Mouse (Mus musculus) small intestine, adult 2 months (tissue): ENCODE results near the gene Psmg1. TPM values are rescaled to one million over a fixed set of nuclear protein-coding genes. Genes with fewer than 3 reads are reported as not detected.
"Not testable (repeated sequence)": the region's sequence is repeated elsewhere in the genome, so short reads cannot be mapped to it uniquely, and the experiment has no call there.

Source experiments
- H3K27ac ChIP-seq: fragments of 200-500 bp; 2 replicates; pipeline ENCODE4 v1.5.1; 2012; ENCODE audit warnings: low read depth, low read length, control low read depth, inconsistent platforms; ENCODE audit not compliant: insufficient read depth
- H3K27me3 ChIP-seq: fragments of 200-500 bp; 2 replicates; pipeline ENCODE4 v1.6.1; 2012; ENCODE audit warnings: mild to moderate bottlenecking, moderate library complexity, low read length, inconsistent platforms; ENCODE audit not compliant: control insufficient read depth, insufficient read depth
- H3K36me3 ChIP-seq: fragments of 200-500 bp; 2 replicates; pipeline ENCODE4 v1.6.1; 2012; ENCODE audit warnings: mild to moderate bottlenecking, low read length, control low read depth, inconsistent platforms; ENCODE audit not compliant: control insufficient read depth, insufficient read depth
- H3K4me1 ChIP-seq: fragments of 200-500 bp; 2 replicates; pipeline ENCODE4 v1.6.1; 2012; ENCODE audit warnings: low read length, inconsistent platforms, mixed read lengths; ENCODE audit not compliant: control insufficient read depth, insufficient read depth, insufficient read length
- H3K4me3 ChIP-seq: fragments of 200-500 bp; 2 replicates; pipeline ENCODE4 v1.5.1; 2012; ENCODE audit warnings: low read depth, mild to moderate bottlenecking, control low read depth, inconsistent platforms, low read length, moderate library complexity
- CTCF ChIP-seq: fragments of 200-500 bp; IDR thresholded peaks from 2 replicates; pipeline ENCODE4 v1.5.1; 2012; ENCODE audit warnings: low read depth, mild to moderate bottlenecking, control low read depth, inconsistent platforms, low read length, moderate library complexity, mixed read lengths; ENCODE audit not compliant: insufficient replicate concordance, insufficient read length; ENCODE audit errors: extremely low read depth
- POLR2A ChIP-seq: fragments of 200-500 bp; IDR thresholded peaks from 2 replicates; pipeline ENCODE4 v1.6.1; 2012; ENCODE audit warnings: low read depth, mild to moderate bottlenecking, control low read depth, inconsistent platforms, low read length, moderate library complexity
- WGBS: fragments of 180-500 bp; shearing (Covaris S2); methylation state at CpG from one replicate; pipeline ENCODE4 v1.1.7; 2018; 5-methylcytosine and 5-hydroxymethylcytosine counted together
- polyA plus RNA-seq: library from polyadenylated mRNA; depleted of rRNA; stranded (reverse); fragments of >200 nt; gene quantifications from 2 replicates; pipeline ENCODE4 v1.2.3, GENCODE M21; 2012

Psmg1 gene
- polyA plus RNA-seq, 1 experiment, result 4.4 TPM

DNA sequence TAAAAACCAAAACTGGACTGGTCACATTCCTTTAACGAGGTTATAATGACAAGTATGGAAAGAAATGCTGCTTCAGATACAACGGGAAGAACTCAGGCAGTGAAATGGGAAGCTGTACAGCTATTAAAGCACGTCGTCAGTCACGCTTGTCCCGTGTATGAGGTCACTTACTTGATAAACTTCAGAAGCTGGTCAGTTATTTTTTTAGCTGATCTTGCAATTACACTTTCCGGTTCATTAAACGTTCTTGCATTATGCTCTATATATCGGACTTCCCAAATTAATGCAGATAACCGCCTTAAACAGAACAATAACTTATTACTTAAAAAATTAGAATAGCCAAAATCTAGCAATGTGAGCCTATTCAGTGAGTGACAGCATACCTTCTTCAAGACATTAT, 30.3 kb upstream of the Psmg1 start:
- H3K4me1 ChIP-seq, result no peaks in the 10 kb centered on the region
- peaks cover 73% of the 10 kb centered on the region for H3K36me3 ChIP-seq
- WGBS, result 91% methylated on average over 10 of the region's 10 CpGs
- H3K27ac ChIP-seq, result no peak overlapping the region
- no peak overlapping the region for H3K4me3 ChIP-seq
- no peaks in the 10 kb centered on the region for H3K27me3 ChIP-seq
- TF ChIP-seq CTCF (no peak), POLR2A (no peak)

DNA sequence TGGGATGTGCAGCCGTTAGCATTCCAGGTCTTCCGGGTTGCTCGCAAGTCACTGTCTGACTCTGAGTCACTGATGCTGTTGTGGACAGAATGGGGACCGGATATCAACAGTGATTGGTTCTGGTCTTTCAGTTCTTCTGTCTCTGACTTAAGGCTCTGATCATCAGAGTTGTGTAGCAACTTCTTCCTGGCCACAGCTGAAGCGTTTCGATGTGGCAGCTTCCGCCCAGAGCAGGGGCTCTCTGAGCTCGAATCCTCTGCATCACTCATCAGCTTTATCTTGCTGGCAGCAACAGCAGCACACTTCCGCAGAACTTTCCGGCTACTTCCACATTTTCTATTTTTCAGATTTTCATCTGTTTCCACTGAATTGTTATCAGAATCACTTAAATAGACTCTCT, 18.4 kb upstream of the Psmg1 start:
- not testable (repeated sequence) for H3K4me1 ChIP-seq, H3K4me3 ChIP-seq, H3K27ac ChIP-seq, H3K27me3 ChIP-seq
- WGBS, result no CpG with 5 or more reads among the region's 10 CpGs
- peaks cover 20% of the 10 kb centered on the region for H3K36me3 ChIP-seq

DNA sequence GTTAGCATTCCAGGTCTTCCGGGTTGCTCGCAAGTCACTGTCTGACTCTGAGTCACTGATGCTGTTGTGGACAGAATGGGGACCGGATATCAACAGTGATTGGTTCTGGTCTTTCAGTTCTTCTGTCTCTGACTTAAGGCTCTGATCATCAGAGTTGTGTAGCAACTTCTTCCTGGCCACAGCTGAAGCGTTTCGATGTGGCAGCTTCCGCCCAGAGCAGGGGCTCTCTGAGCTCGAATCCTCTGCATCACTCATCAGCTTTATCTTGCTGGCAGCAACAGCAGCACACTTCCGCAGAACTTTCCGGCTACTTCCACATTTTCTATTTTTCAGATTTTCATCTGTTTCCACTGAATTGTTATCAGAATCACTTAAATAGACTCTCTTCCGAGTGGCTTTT, 13.5 kb upstream of the Psmg1 start:
- not testable (repeated sequence) for H3K4me1 ChIP-seq, H3K27me3 ChIP-seq, H3K27ac ChIP-seq, H3K4me3 ChIP-seq
- no CpG with 5 or more reads among the region's 10 CpGs for WGBS
- H3K36me3 ChIP-seq, result peaks cover 35% of the 10 kb centered on the region

DNA sequence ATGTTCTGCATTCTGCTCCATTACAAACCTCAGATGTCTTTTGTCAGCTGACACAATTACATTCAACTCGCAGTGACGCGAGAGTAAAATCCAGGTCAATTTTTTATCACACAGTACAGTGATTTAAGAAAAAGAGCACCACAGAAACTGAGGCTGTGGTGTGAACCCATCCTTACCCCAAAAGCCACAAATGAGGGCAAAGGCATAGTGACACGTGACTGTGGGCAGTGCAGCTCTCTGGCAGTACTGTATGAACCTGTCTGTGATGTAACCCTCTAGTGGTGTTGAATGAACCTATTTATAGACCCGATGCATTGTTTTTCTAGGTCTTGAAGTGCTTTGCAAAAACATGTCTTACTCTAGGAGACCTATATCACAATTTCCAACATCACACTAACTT, 8.5 kb upstream of the Psmg1 start:
- 79% methylated on average over 5 of the region's 5 CpGs for WGBS
- H3K27ac ChIP-seq, result no peak overlapping the region
- no peaks in the 10 kb centered on the region; the same call in 1 of the 2 replicates for H3K4me1 ChIP-seq
- peaks cover 42% of the 10 kb centered on the region for H3K36me3 ChIP-seq
- no peaks in the 10 kb centered on the region for H3K27me3 ChIP-seq
- TF ChIP-seq CTCF (no peak), POLR2A (no peak)
- no peak overlapping the region for H3K4me3 ChIP-seq

GRCm38 (mm10) chr16:95996156-95996555, 5.4 kb upstream of the Psmg1 start:
- Histone ChIP-seq H3K27ac (no peak overlapping the region), H3K4me3 (no peak overlapping the region), H3K27me3 (no peaks in the 10 kb centered on the region), H3K36me3 (peaks cover 29% of the 10 kb centered on the region), H3K4me1 (no peaks in the 10 kb centered on the region; the same call in 1 of the 2 replicates)
- TF ChIP-seq CTCF (no peak), POLR2A (no peak)
- 75% methylated on average over 7 of the region's 7 CpGs for WGBS

- 48% methylated on average over 4 of the region's 4 CpGs for WGBS
- H3K27ac ChIP-seq, H3K4me1 ChIP-seq, H3K4me3 ChIP-seq, H3K27me3 ChIP-seq: not testable (repeated sequence)
- peaks cover 18% of the 10 kb centered on the region for H3K36me3 ChIP-seq
Measured at GRCm38 (mm10) chr16:95994576-95994975, 3.8 kb upstream of the Psmg1 start.

GRCm38 (mm10) chr16:95992596-95992995, 1.8 kb upstream of the Psmg1 start:
- Histone ChIP-seq H3K27ac (no peak overlapping the region), H3K27me3 (no peaks in the 10 kb centered on the region), H3K4me1 (no peaks in the 10 kb centered on the region; the same call in 1 of the 2 replicates), H3K4me3 (no peak overlapping the region), H3K36me3 (peaks cover 8% of the 10 kb centered on the region)
- WGBS, result 56% methylated on average over 5 of the region's 5 CpGs
- no peak for TF ChIP-seq POLR2A
- no peak for TF ChIP-seq CTCF

GRCm38 (mm10) chr16:95991122-95991900, 551 bp upstream of the Psmg1 start:
- peak overlapping the region; percentile 97 for H3K4me3 ChIP-seq
- peak overlapping the region; percentile 61 for H3K27ac ChIP-seq
- peaks cover 7% of the 10 kb centered on the region; the same call in 1 of the 2 replicates for H3K36me3 ChIP-seq
- H3K27me3 ChIP-seq, result no peaks in the 10 kb centered on the region
- H3K4me1 ChIP-seq, result no peaks in the 10 kb centered on the region; the same call in 1 of the 2 replicates
- TF ChIP-seq CTCF (no peak), POLR2A (no peak)
- WGBS, result 4% methylated on average over 10 of the region's 10 CpGs
